Mouse (Mus musculus): ENCODE results near the gene Olfr1234.

Gene Olfr1234

GRCm38 (mm10) chr2:89364765-89365164, at the start of gene Olfr1234:
Gene Olfr1234 (minus strand): TSS chr2:89364865.
- DNase-seq, result no peak

GRCm38 (mm10) chr2:89409576-89409975, 44.9 kb upstream of the Olfr1234 start, which contains the start of gene Olfr1238:
Gene Olfr1238 (minus strand): TSS chr2:89409676.
- DNase-seq, result no peak

GRCm38 (mm10) chr2:89400882-89401281, 36.2 kb upstream of the Olfr1234 start:
- no peak for DNase-seq

GRCm38 (mm10) chr2:89342298-89342697, 22.4 kb downstream of the Olfr1234 start, which contains the start of gene Olfr1233:
Gene Olfr1233 (minus strand): TSS chr2:89342398.
- DNase-seq, result no peak

GRCm38 (mm10) chr2:89329575-89329974, 35.1 kb downstream of the Olfr1234 start, which contains the start of gene Olfr1232:
Gene Olfr1232 (minus strand): TSS chr2:89329675.
- DNase-seq, result no peak
